Mouse (Mus musculus) hindbrain, embryonic 13.5 days (tissue): ENCODE measurements around the gene Sctr. TPM values are rescaled to one million over a fixed set of nuclear protein-coding genes. Genes with fewer than 3 reads are reported as not detected.

Experiments used
- ATAC-seq: fragments of 200-750 bp; cut with Nextera tagmentation; 2 replicates; pipeline ENCODE4 v1.8.0; 2017; ENCODE audit warnings: moderate TSS enrichment; ENCODE audit not compliant: low FRiP score
- H3K27ac ChIP-seq: fragments of 300-500 bp; sonication (generic); 2 replicates; pipeline ENCODE4 v1.5.1; 2015; ENCODE audit warnings: inconsistent platforms, mild to moderate bottlenecking, moderate library complexity
- H3K27me3 ChIP-seq: fragments of 300-500 bp; sonication (generic); 2 replicates; pipeline ENCODE4 v1.6.1; 2015; ENCODE audit warnings: mild to moderate bottlenecking, inconsistent platforms
- H3K36me3 ChIP-seq: fragments of 300-500 bp; sonication (generic); 2 replicates; pipeline ENCODE4 v1.6.1; 2015; ENCODE audit warnings: mild to moderate bottlenecking, inconsistent platforms
- H3K4me1 ChIP-seq: fragments of 300-500 bp; sonication (generic); replicated peaks from 2 replicates; pipeline ENCODE4 v1.6.1; 2015; ENCODE audit warnings: inconsistent platforms
- H3K4me2 ChIP-seq: fragments of 300-500 bp; sonication (generic); 2 replicates; pipeline ENCODE4 v1.6.1; 2015; ENCODE audit warnings: inconsistent platforms, mild to moderate bottlenecking, moderate library complexity
- H3K4me3 ChIP-seq: fragments of 300-500 bp; sonication (generic); 2 replicates; pipeline ENCODE4 v1.5.1; 2015; ENCODE audit warnings: mild to moderate bottlenecking, inconsistent platforms
- H3K9ac ChIP-seq: fragments of 300-500 bp; sonication (generic); 2 replicates; pipeline ENCODE4 v1.6.1; 2015; ENCODE audit warnings: mild to moderate bottlenecking, inconsistent platforms
- H3K9me3 ChIP-seq: fragments of 300-500 bp; sonication (generic); 2 replicates; pipeline ENCODE4 v1.6.1; 2016; ENCODE audit warnings: inconsistent platforms
- WGBS: fragments of 180-500 bp; shearing (Covaris S2); methylation state at CpG from one replicate; pipeline ENCODE4 v1.1.7; 2015; 5-methylcytosine and 5-hydroxymethylcytosine counted together
- polyA plus RNA-seq: library from polyadenylated mRNA; unstranded; fragments of >200 nt; fragmentation: Nextera tagmentation; extraction: Ambion mirVana; gene quantifications from 2 replicates; pipeline ENCODE4 v1.2.1, GENCODE M21; 2015

Gene Sctr
- 0.71 and 1.0 TPM in 2 replicates for polyA plus RNA-seq

GRCm38 (mm10) chr1:120006844-120007790 is at the start of gene Sctr:
Gene Sctr, plus strand, starts transcription at chr1:120006894.
- H3K9ac ChIP-seq = peak within 1 kb of the TSS; percentile 64

DNA sequence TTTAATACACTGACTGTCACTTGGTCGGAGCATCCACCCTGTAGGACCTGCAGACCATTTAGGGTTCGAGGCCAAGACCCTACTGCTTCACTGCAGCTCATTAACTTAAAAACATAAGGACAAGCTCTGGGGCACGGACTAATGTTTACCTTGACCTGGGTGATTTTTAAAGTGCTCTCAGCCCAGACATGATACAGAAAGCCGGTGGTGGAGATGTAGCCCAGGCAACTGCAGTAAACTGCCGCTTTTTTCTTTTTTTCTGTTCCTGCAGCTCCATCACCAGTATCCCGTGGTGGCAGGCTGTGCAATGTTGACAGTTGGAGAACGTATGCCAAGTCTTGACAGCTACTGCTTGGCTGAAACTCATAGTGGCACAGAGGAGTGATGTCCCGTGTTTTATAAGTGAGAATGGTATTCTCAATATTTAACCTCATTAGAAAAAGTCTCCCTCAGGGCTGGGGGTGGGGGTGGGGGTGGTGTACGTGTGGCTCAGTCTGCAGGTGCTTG is 48.9 kb upstream of the Sctr start:
- H3K27me3 ChIP-seq = no peaks in the 10 kb centered on the region
- H3K9ac ChIP-seq = no peak overlapping the region
- no peak for ATAC-seq
- H3K9me3 ChIP-seq = no peaks in the 10 kb centered on the region
- no peak overlapping the region for H3K27ac ChIP-seq
- H3K4me2 ChIP-seq = no peak overlapping the region
- 68% methylated on average over 9 of the region's 9 CpGs for WGBS
- H3K36me3 ChIP-seq = no peaks in the 10 kb centered on the region
- no peak overlapping the region for H3K4me3 ChIP-seq
- no peaks in the 10 kb centered on the region for H3K4me1 ChIP-seq

More at GRCm38 (mm10) chr1:120006844-120007790, at the start of gene Sctr:
- under 1% methylated on average over 39 of the region's 39 CpGs for WGBS
- H3K4me1 ChIP-seq = peaks cover 22% of the 10 kb centered on the region
- peak within 1 kb of the TSS; percentile 46 for H3K4me3 ChIP-seq
- H3K36me3 ChIP-seq = no peaks in the 10 kb centered on the region
- ATAC-seq = peak; percentile 73
- peak within 1 kb of the TSS; percentile 74 for H3K4me2 ChIP-seq
- no peak within 1 kb of the TSS for H3K27ac ChIP-seq
- peaks cover 30% of the 10 kb centered on the region for H3K27me3 ChIP-seq
- no peaks in the 10 kb centered on the region for H3K9me3 ChIP-seq

DNA sequence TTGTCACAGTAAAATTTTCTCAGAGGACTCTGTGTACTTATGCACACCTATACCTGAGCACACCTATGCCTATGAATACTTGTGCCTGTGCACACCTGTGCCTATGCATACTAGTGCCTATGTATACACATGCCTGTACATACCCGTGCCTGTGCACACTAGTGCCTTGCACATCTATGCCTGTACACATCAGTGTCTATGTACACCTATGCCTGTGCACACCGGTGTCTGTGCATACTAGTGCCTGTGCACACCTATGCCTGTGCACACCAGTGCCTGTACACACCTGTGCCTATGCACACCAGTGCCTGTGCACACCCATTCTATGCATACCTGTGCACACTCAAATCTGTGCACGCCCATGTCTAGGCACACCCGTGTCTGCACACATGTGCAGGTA is 47.2 kb upstream of the Sctr start:
- WGBS = 95% methylated on average over 4 of the region's 4 CpGs
- no peak for ATAC-seq
- Histone ChIP-seq H3K9ac (no peak overlapping the region), H3K4me3 (no peak overlapping the region), H3K4me2 (no peak overlapping the region), H3K4me1 (no peaks in the 10 kb centered on the region), H3K36me3 (no peaks in the 10 kb centered on the region), H3K27ac (no peak overlapping the region), H3K27me3 (no peaks in the 10 kb centered on the region), H3K9me3 (no peaks in the 10 kb centered on the region)

- Histone ChIP-seq H3K4me3 (no peak overlapping the region), H3K27ac (no peak overlapping the region), H3K9ac (no peak overlapping the region), H3K4me1 (no peaks in the 10 kb centered on the region), H3K4me2 (no peak overlapping the region), H3K27me3 (no peaks in the 10 kb centered on the region), H3K9me3 (no peaks in the 10 kb centered on the region), H3K36me3 (no peaks in the 10 kb centered on the region)
- 80% methylated on average over 7 of the region's 7 CpGs for WGBS
- ATAC-seq = no peak
These were observed 46.8 kb upstream of the Sctr start for GRCm38 (mm10) chr1:119959920-119960319.

- Histone ChIP-seq H3K4me3 (no peak overlapping the region), H3K9ac (no peak overlapping the region), H3K4me1 (no peaks in the 10 kb centered on the region), H3K9me3 (no peaks in the 10 kb centered on the region), H3K4me2 (no peak overlapping the region), H3K36me3 (no peaks in the 10 kb centered on the region), H3K27me3 (no peaks in the 10 kb centered on the region), H3K27ac (no peak overlapping the region)
- ATAC-seq = no peak
- 60% methylated on average over 12 of the region's 12 CpGs for WGBS
These were observed 40.7 kb upstream of the Sctr start for GRCm38 (mm10) chr1:119965804-119966514.

DNA sequence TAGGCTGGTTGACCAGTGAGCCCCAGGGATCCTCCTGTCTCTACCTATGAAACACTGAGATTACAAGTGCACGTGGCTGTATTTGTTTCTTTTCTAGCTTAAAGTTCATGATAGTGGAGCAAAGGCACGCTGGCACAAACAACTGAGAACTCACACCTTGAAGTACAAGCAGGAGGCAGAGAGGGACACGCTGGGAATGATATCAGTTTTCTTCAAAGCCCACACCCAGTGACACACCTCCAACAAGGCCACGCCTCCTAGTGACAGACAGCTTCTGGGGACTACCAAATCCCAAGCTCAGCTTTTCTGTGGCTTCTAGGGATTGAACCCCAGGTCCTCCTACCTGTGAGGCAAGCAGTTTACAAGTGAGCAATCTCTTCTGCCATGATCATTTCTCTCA is 33.6 kb upstream of the Sctr start:
- no peaks in the 10 kb centered on the region for H3K4me1 ChIP-seq
- H3K27me3 ChIP-seq = no peaks in the 10 kb centered on the region
- H3K4me3 ChIP-seq = no peak overlapping the region
- H3K4me2 ChIP-seq = no peak overlapping the region
- H3K27ac ChIP-seq = no peak overlapping the region
- no peaks in the 10 kb centered on the region for H3K9me3 ChIP-seq
- 44% methylated on average over 4 of the region's 4 CpGs for WGBS
- H3K9ac ChIP-seq = no peak overlapping the region
- H3K36me3 ChIP-seq = no peaks in the 10 kb centered on the region
- ATAC-seq = no peak

GRCm38 (mm10) chr1:119975141-119975540 is 31.6 kb upstream of the Sctr start:
- Histone ChIP-seq H3K27ac (no peak overlapping the region), H3K4me3 (no peak overlapping the region), H3K9ac (no peak overlapping the region), H3K4me1 (no peaks in the 10 kb centered on the region), H3K27me3 (no peaks in the 10 kb centered on the region), H3K9me3 (no peaks in the 10 kb centered on the region), H3K36me3 (no peaks in the 10 kb centered on the region), H3K4me2 (no peak overlapping the region)
- ATAC-seq = no peak
- 79% methylated on average over 4 of the region's 4 CpGs for WGBS

- Histone ChIP-seq H3K4me3 (no peak overlapping the region), H3K27me3 (no peaks in the 10 kb centered on the region), H3K9ac (no peak overlapping the region), H3K9me3 (no peaks in the 10 kb centered on the region), H3K4me1 (no peaks in the 10 kb centered on the region), H3K27ac (no peak overlapping the region), H3K36me3 (no peaks in the 10 kb centered on the region), H3K4me2 (no peak overlapping the region)
- ATAC-seq = no peak
- WGBS = 88% methylated on average over 5 of the region's 5 CpGs
These were observed 20.1 kb upstream of the Sctr start for GRCm38 (mm10) chr1:119986555-119986954.

DNA sequence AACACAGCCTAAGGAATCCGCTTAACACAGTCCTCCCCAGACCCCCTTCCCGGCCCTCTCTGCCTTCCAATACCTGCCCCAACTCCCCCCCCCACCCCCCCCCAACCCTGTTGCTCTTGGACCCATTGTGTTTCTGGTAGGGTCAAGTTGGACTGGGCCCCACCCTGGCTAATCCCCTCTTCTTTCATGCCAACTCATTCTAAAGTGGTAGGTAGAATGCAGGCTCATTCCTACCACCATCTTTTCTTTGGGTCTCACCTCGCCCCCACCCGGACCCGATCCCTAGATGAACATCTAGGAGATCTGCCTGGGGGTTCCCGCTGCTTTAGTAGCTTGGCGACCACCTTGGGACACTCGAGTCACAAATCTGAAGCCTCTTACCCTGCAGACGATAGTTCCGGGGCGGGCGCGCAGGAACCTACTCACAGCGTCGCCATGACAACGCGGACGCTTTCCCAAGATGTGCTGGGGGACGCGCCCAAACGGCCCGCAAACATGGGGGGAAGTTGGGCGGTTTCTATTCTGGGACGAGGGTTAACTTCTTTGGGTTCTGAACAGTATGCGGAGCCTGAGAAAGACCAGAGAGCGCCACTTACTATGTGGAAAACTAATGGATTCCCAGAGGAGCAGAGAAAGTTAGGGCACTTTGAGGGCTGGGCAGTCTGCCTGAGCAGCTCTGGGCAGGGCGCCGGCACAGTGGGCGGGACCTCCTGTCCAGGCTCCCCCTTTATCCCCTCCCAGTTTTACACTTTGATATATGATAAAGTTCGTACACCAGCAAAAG is 9.7 kb upstream of the Sctr start, which contains the start of gene Cfap221:
Gene Cfap221, minus strand, starts transcription at position 437 of the 784 bp plus-strand sequence.
- Histone ChIP-seq H3K4me1 (peaks cover 6% of the 10 kb centered on the region), H3K4me2 (peak within 1 kb of the TSS; percentile 65), H3K9ac (0 out of 2 replicates have a peak within 1 kb of the TSS, but pooled peaks have one; percentile 51), H3K4me3 (peak within 1 kb of the TSS; percentile 36), H3K36me3 (no peaks in the 10 kb centered on the region), H3K27ac (no peak within 1 kb of the TSS), H3K27me3 (0 out of 2 replicates have a peak, but pooled peaks cover 2% of the 10 kb centered on the region), H3K9me3 (no peaks in the 10 kb centered on the region)
- peak; percentile 86 for ATAC-seq
- 6% methylated on average over 30 of the region's 30 CpGs for WGBS

DNA sequence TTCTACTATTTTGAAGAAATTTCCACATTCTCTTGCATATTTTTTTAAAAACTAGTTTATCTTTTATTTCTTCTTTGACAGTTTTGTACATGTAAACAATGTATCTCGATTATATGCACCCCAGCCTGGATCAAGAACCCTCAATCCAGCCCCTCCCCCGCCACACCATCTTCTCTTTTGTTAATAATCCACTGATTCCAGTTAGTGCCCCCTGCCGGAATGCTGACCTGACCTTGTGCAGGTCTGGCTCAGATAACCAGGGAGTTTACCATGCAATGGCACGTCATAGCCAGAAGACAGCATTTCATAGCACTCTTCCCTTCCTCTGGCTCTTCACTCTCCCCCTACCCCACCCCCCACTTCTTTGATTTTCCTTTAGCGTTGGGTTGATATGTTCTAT is 9.1 kb upstream of the Sctr start:
- WGBS = 30% methylated on average over 5 of the region's 5 CpGs
- no peak overlapping the region for H3K9ac ChIP-seq
- H3K4me2 ChIP-seq = peak overlapping the region; percentile 65
- no peaks in the 10 kb centered on the region for H3K9me3 ChIP-seq
- H3K4me1 ChIP-seq = peaks cover 6% of the 10 kb centered on the region
- H3K27me3 ChIP-seq = 0 out of 2 replicates have a peak, but pooled peaks cover 2% of the 10 kb centered on the region
- peak overlapping the region; percentile 36; the same call in 1 of the 2 replicates for H3K4me3 ChIP-seq
- no peak; the same call in 1 of the 2 replicates for ATAC-seq
- H3K27ac ChIP-seq = no peak overlapping the region
- H3K36me3 ChIP-seq = no peaks in the 10 kb centered on the region

- ATAC-seq = no peak
These were observed 1.3 kb downstream of the Sctr start for GRCm38 (mm10) chr1:120007851-120008588.

More at GRCm38 (mm10) chr1:120007851-120008588, 1.3 kb downstream of the Sctr start:
- H3K27ac ChIP-seq = no peak overlapping the region
- H3K4me2 ChIP-seq = peak overlapping the region; percentile 74
- H3K4me1 ChIP-seq = peaks cover 22% of the 10 kb centered on the region
- peak overlapping the region; percentile 64; the same call in 1 of the 2 replicates for H3K9ac ChIP-seq
- peaks cover 30% of the 10 kb centered on the region for H3K27me3 ChIP-seq
- peak overlapping the region; percentile 46 for H3K4me3 ChIP-seq
- H3K9me3 ChIP-seq = no peaks in the 10 kb centered on the region
- 24% methylated on average over 11 of the region's 11 CpGs for WGBS
- H3K36me3 ChIP-seq = no peaks in the 10 kb centered on the region
